Mouse (Mus musculus) heart, postnatal 0 days (tissue): Measurements from ENCODE around the gene Dennd2a. TPM values are rescaled to one million over a fixed set of nuclear protein-coding genes. Genes with fewer than 3 reads are reported as not detected.

Experiments
- ATAC-seq: fragments of 200-750 bp; cut with Nextera tagmentation; 2 replicates; pipeline ENCODE4 v1.8.0; 2017; ENCODE audit warnings: low read depth, moderate number of reproducible peaks, moderate library complexity; ENCODE audit not compliant: insufficient read depth
- DNase-seq: peaks from one replicate; pipeline ENCODE4 v3.0.0-alpha.2; 2016; ENCODE audit warnings: low spot score
- H3K27ac ChIP-seq: fragments of 300-500 bp; sonication (generic); 2 replicates; pipeline ENCODE4 v1.5.1; 2014; ENCODE audit warnings: low read depth, mild to moderate bottlenecking
- H3K27me3 ChIP-seq: fragments of 300-500 bp; sonication (generic); 2 replicates; pipeline ENCODE4 v1.6.1; 2014; ENCODE audit warnings: low read length, mixed read lengths; ENCODE audit not compliant: control insufficient read depth, insufficient read depth
- H3K36me3 ChIP-seq: fragments of 300-500 bp; sonication (generic); replicated peaks from 2 replicates; pipeline ENCODE4 v1.6.1; 2014; ENCODE audit warnings: low read length, mixed read lengths; ENCODE audit not compliant: control insufficient read depth, insufficient read depth
- H3K4me1 ChIP-seq: fragments of 300-500 bp; sonication (generic); 2 replicates; pipeline ENCODE4 v1.6.1; 2014; ENCODE audit warnings: antibody characterized with exemption; ENCODE audit not compliant: control insufficient read depth, insufficient read depth
- H3K4me2 ChIP-seq: fragments of 300-500 bp; sonication (generic); 2 replicates; pipeline ENCODE4 v1.6.1; 2014; ENCODE audit warnings: low read depth, mild to moderate bottlenecking, low read length, moderate library complexity
- H3K4me3 ChIP-seq: fragments of 300-500 bp; sonication (generic); 2 replicates; pipeline ENCODE4 v1.5.1; 2014; ENCODE audit warnings: low read depth, low read length
- H3K9ac ChIP-seq: fragments of 300-500 bp; sonication (generic); replicated peaks from 2 replicates; pipeline ENCODE4 v1.6.1; 2014; ENCODE audit warnings: low read depth, low read length, mixed read lengths
- H3K9me3 ChIP-seq: fragments of 300-500 bp; sonication (generic); replicated peaks from 2 replicates; pipeline ENCODE4 v1.6.1; 2016; ENCODE audit warnings: low read length; ENCODE audit not compliant: control insufficient read depth
- CTCF ChIP-seq: IDR thresholded peaks from 2 replicates; pipeline ENCODE4 v1.5.1; 2016; ENCODE audit warnings: antibody characterized with exemption, control low read depth, low read depth
- EP300 ChIP-seq: IDR thresholded peaks from 2 replicates; pipeline ENCODE4 v1.6.1; 2016; ENCODE audit warnings: antibody characterized with exemption, low read depth
- WGBS: fragments of 180-500 bp; shearing (Covaris S2); extraction: QIAGEN DNeasy Blood & Tissue Kit; methylation state at CpG from one replicate; pipeline ENCODE4 v1.1.7; 2014; 5-methylcytosine and 5-hydroxymethylcytosine counted together
- polyA plus RNA-seq: library from polyadenylated mRNA; unstranded; fragments of >200 nt; fragmentation: Nextera tagmentation; extraction: Ambion mirVana; gene quantifications from 2 replicates; pipeline ENCODE4 v1.2.1, GENCODE M21; 2015
- total RNA-seq: library from RNA; depleted of rRNA; stranded (reverse); fragments of >200 nt; gene quantifications from 2 replicates; pipeline ENCODE4 v1.2.3, GENCODE M21; 2014; ENCODE audit warnings: low replicate concordance

The Dennd2a gene
- total and polyA plus RNA-seq, 2 experiments from 2014 or later: 5.5 to 9.0 TPM

DNA sequence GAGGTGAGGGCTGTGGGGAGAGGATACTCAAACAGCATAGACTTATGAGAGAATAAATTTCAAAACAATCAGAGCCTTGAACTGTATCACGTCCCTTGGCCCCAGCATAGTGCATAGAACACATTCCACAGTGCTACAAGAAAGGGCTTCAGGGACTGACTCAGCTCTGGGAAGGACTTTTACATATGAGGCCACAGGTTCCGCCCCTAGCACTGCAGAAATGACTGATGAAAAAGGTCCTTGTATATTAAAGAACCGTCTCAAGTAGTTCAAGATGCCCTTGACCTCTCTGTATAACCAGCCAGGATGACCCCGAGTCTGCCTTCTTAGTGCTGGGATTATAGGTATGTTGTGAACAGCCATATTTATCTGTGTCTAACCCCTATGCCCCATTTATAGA lies 85.4 kb downstream of the Dennd2a start:
- 0 out of 2 replicates have a peak, but pooled peaks cover 7% of the 10 kb centered on the region for H3K36me3 ChIP-seq
- DNase-seq: no peak

DNA sequence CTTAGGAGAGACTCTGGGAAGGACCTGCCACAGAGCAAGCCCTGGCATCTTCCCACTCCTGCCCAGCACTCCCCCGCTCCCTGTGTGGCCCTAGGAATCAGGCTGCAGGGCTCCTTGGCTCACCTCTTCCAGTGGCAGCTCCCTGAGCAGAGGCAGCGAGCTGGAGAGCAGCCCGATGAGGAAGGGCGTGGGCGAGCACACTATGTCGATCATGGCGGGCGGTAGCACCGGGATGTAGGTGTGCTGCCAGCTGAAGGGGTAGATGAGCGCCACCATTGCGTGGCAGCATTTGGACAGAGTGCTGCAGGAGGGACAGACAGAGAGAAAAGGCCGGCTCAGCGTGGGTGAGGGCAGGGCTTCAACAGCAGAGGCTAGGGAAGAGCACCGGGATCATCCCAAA lies 87.6 kb downstream of the Dennd2a start:
- WGBS: 87% methylated on average over 14 of the region's 14 CpGs
- no peaks in the 10 kb centered on the region; the same call in 1 of the 2 replicates for H3K4me1 ChIP-seq
- no peak overlapping the region for H3K27ac ChIP-seq
- H3K9me3 ChIP-seq: no peaks in the 10 kb centered on the region
- no peak overlapping the region for H3K4me2 ChIP-seq
- TF ChIP-seq CTCF (no peak), EP300 (no peak)
- H3K36me3 ChIP-seq: 0 out of 2 replicates have a peak, but pooled peaks cover 7% of the 10 kb centered on the region
- ATAC-seq (no peak), DNase-seq (no peak)
- no peaks in the 10 kb centered on the region for H3K27me3 ChIP-seq
- H3K4me3 ChIP-seq: no peak overlapping the region
- H3K9ac ChIP-seq: no peak overlapping the region

More for the DNA sequence above, 85.4 kb downstream of the Dennd2a start:
- H3K9me3 ChIP-seq: no peaks in the 10 kb centered on the region
- H3K9ac ChIP-seq: no peak overlapping the region
- TF ChIP-seq CTCF: no peak
- TF ChIP-seq EP300: no peak
- ATAC-seq: no peak
- no peaks in the 10 kb centered on the region for H3K27me3 ChIP-seq
- WGBS: 41% methylated on average over 4 of the region's 4 CpGs
- H3K4me2 ChIP-seq: no peak overlapping the region
- no peak overlapping the region for H3K4me3 ChIP-seq
- no peaks in the 10 kb centered on the region; the same call in 1 of the 2 replicates for H3K4me1 ChIP-seq
- no peak overlapping the region for H3K27ac ChIP-seq

DNA sequence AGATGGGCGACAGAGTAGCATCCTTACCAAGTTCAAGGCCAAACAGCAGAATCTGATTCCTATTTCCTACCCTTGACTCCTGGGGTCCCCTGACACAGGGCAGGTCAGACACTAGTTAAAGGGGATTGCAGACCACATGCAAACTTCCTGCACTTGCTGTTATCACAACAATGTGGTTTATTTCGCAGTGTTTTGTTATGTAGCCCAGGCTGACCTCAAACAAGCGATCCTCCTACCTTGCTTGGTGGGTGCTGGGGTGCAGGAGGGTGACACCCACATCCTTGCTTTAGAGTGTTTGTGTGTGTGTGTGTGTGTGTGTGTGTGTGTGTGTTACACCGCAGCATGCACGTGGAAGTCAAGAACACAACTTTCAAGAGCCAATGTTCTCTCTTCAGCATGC lies 88.2 kb downstream of the Dennd2a start:
- Histone ChIP-seq H3K4me2 (no peak overlapping the region), H3K4me3 (no peak overlapping the region), H3K36me3 (0 out of 2 replicates have a peak, but pooled peaks cover 7% of the 10 kb centered on the region), H3K9ac (no peak overlapping the region), H3K4me1 (no peaks in the 10 kb centered on the region; the same call in 1 of the 2 replicates), H3K27me3 (no peaks in the 10 kb centered on the region), H3K27ac (no peak overlapping the region), H3K9me3 (no peaks in the 10 kb centered on the region)
- DNase-seq (no peak), ATAC-seq (no peak)
- 83% methylated on average over 5 of the region's 5 CpGs for WGBS
- TF ChIP-seq EP300: no peak
- no peak for TF ChIP-seq CTCF

DNA sequence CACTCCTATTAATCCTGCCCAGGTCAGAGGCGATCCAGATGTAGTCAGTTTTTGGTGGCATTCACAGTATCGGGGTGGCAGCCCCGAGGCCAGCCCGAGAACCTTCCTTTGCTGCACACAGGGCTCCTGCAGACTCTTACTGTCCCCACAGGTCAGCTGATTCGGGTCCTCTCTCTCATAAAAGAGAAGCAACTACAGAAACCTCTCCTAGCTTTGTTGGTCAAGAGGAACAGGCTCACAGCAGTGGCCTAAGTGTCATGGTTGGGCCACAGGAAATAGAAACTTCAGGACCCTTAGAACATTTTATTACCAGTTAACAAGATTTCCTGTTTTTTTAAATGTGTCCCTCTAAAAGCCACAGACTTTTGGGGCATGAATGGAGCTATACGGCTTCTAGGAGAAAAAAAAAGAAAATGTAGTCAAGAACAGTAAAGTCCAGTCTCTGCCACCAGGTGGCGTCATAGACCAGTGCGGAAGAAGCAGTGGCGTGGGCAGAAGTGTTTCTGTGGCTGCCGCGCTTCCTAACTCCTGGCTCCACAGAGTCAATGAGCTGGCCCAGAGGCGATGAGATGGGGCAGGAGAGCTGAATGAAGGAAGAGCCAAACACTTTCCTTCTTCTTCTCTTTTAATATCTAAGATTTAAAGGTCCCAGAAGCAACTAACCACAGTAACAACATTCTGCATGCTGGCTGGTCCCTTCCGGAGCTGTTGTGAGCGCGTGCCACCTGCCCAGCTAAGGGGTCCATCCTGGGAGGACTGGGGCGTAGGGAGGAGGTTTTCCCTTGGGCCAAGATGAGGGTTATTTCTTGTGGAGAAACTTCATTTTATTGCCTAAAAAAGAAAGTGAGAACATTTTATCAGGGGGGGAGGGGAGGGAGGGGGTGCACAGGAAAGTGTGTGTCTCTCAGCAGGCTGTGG lies 94.8 kb downstream of the Dennd2a start:
- 48% methylated on average over 16 of the region's 16 CpGs for WGBS
- Histone ChIP-seq H3K9ac (no peak overlapping the region), H3K27ac (no peak overlapping the region), H3K4me1 (no peaks in the 10 kb centered on the region), H3K4me3 (no peak overlapping the region), H3K4me2 (peak overlapping the region; percentile 39), H3K27me3 (no peaks in the 10 kb centered on the region), H3K36me3 (0 out of 2 replicates have a peak, but pooled peaks cover 4% of the 10 kb centered on the region), H3K9me3 (no peaks in the 10 kb centered on the region)
- peak; percentile 81 for DNase-seq
- ATAC-seq: peak; percentile 67; the same call in 1 of the 2 replicates
- TF ChIP-seq CTCF (peak; percentile 94), EP300 (no peak)

DNA sequence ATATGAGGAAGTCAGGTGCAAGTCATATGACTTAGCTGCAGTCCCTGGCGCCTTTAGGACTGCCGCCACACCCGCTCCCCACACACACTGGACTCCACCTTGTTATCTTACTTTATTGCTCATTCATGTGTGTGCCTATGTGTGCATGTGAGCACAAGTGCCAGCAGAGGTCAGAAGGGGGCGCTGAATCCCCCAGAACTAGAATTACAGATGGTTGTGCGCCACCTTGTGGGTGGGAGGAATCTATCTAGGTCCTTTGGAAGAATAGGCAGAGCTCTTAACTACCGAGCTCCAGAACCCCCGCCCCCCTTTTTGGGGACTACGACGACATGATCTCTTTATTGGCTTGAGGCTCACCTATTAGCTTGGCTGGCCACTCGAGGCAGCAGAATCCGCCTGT lies 97.6 kb downstream of the Dennd2a start:
- TF ChIP-seq CTCF (no peak), EP300 (no peak)
- Histone ChIP-seq H3K4me2 (no peak overlapping the region), H3K36me3 (0 out of 2 replicates have a peak, but pooled peaks cover 4% of the 10 kb centered on the region), H3K27me3 (no peaks in the 10 kb centered on the region), H3K9ac (no peak overlapping the region), H3K9me3 (no peaks in the 10 kb centered on the region), H3K27ac (no peak overlapping the region), H3K4me1 (no peaks in the 10 kb centered on the region), H3K4me3 (no peak overlapping the region)
- ATAC-seq (no peak), DNase-seq (no peak)
- 95% methylated on average over 11 of the region's 11 CpGs for WGBS
